Mouse (Mus musculus) hindlimb bud, embryonic 11.5 days (tissue): ENCODE measurements around the gene Pmpca.

ENCODE experiments used
- DNase-seq: peaks from one replicate; pipeline ENCODE4 v3.0.0-alpha.2; 2012; ENCODE audit warnings: low read depth, low spot score; ENCODE audit errors: extremely low spot score

The Pmpca gene

DNA sequence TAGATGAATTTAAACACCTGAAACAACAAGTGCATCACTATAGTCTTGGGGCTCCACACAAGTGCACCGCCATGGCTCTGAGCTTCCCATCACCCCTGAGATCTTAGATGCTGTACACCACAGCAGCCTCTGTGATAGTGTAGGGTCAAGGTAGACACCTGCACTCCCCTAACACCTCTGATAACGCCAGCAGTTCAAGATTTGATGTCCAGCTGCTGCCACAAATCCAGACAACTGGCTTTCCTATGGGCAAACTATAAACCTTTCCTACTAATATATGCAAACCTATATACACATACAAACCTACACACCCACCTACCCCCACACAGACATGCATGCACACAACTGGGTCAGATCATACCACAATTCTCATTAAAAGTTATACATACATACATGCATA is 35.4 kb downstream of the Pmpca start:
- no peak for DNase-seq

DNA sequence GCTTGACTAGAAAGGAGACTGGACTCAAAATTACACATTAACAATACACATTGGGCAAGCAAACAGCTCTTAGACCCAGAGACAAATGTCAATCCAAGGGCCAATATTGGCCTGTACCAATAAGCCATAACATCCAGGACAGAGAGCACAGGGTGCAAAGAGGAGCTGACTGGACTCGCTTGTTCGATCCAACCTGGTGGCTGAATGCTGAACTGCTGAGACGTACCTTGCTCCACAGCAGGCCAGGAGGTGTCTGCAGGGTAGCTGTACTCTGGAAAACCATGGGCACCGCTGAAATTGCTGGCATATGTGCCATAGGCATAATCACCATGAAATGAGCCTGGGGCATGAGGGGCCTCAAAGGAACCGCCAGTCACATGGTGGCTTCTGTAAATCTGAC is 40.7 kb downstream of the Pmpca start:
- DNase-seq = no peak

- no peak for DNase-seq
These were observed 45.8 kb downstream of the Pmpca start for GRCm38 (mm10) chr2:26434791-26435572.

GRCm38 (mm10) chr2:26437221-26437620 is 48.1 kb downstream of the Pmpca start:
- DNase-seq = no peak

DNA sequence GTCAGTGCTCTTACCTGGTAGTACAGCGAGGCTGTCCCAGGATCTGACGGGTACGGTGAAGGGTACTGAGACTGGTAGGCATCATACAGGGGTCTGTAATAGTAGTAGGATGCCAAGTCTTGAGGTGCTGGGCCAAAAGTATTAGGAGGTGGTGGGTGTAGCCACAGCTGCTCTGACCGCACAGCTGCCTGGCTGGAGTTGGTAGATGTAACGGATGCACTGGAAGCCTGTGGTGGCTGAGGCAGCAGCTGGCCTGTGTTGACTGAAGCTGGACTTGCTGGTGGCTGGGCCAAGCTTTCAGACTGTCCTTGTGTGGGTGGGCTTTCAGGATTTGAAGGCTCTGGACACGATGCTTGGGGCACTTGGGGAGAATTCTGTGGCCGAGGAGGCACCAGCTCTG is 49.2 kb downstream of the Pmpca start:
- DNase-seq = no peak

GRCm38 (mm10) chr2:26439671-26440070 is 50.5 kb downstream of the Pmpca start:
- DNase-seq = no peak

GRCm38 (mm10) chr2:26441261-26441660 is 52.1 kb downstream of the Pmpca start:
- no peak for DNase-seq

GRCm38 (mm10) chr2:26441688-26442087 is 52.5 kb downstream of the Pmpca start:
- DNase-seq = no peak

DNA sequence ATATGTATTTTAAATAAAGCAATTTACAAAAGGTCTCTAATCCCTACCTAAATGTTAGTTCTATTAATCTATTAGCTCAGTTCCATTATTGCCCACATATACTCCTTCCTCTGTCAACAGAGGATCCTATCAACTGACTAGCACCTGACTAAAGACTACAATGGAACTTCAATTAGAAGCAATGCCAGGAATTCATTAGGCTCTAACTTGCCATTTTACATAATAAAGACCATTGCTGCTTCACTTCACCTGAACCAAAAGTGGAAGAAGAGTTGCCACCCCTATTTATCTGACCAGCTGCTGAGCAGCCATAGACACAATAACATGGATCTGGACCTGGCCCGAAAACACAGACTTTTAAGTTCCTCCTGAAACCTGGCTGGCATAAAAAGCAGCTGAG is 53.7 kb downstream of the Pmpca start:
- DNase-seq = no peak

DNA sequence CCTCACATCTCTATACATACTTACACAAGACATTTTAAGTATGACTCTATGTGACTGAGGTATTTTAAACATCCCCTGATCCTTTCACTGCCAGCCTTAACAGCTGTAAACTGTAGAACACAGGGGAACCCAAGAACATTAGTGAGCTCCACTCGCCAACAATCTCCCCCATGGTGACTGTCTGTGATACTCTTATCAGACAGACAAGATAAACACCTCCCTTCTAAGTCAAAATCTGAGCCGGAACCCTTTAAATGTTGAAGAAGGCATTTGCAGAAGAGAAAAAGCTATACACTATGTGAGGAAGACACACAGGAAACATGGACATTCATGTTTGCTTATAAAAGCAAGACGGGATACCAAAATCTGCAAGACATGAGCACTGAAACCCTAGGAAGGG is 54.7 kb downstream of the Pmpca start:
- no peak for DNase-seq

- DNase-seq = no peak
These were observed 55.2 kb downstream of the Pmpca start for GRCm38 (mm10) chr2:26444368-26444767.

DNA sequence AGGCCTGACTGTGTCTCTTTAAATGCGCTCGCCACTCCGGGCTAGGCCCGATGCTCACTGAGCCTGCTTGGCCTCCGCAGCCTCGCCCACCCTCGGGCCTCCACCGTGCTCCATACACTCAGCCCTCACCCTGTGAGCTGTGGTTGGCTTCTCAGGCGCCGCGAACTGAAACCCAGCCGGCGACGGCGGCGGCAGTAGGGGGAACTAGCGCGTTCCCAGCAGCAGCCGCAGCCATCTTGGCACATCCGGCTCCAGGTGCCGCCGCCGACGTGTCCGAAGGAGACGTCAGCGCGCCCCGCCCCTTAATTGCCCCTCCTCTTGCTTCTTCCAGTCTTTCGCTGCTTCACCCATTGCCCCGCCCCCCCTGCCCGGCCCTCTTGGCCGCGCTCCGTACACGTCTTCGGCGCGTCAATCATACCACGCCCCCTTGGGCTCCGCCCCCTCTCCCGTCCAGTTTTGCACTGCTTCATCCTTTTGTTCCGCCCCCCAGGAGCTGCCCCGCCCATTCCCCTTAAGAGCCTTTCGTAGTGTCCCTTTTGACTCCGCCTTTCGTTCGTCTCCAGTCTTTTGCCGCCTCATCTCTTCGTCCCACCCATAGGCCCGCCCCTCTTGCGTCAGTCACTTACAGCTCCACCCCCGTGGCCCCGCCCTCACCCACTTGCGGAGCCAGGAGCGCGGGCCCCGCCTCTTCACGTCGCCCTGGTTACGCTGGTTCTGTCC is 56.0 kb downstream of the Pmpca start, which contains the start of gene Sec16a:
Gene Sec16a (minus strand): TSS at position 271 of the 720 bp plus-strand sequence.
- DNase-seq = peak; percentile 98

DNA sequence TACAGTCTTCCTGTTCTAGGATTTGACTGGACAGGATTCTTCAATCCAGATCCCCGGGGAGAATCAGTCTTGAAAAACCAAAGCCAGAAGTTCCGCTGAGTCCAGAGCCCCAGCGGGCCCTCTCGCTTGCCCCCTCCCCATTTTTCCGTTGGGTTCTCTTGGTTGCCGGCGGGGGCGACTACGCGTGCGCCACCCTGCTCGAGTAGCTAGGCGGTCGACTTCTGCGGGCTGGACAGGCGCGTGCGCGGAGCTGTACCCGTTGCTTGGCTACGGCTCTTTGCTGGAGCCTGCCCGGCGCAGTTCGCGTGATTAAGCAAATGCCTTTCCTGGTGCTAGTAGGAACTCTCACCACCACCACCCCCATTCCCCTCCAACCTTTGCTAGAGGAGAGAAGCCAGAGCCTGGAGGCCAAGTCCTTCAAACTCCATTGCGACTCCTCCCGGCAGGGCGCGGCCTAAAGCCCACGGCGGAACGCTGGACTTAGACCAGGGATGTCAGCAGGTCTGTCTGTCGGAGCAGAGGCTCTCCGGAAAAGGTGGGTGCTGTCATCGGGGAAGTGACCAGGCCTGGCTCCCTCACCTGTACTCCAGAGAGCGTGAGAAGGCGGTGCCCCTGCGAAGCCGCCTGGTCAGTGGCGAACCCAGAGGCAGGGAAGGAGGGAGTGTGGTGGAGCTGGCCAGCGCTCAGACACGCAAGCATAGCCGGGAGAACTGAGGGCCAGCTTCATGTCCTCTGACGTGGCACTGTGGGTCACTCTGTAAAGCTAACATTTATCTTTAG is 56.7 kb downstream of the Pmpca start:
- no peak for DNase-seq

GRCm38 (mm10) chr2:26446671-26447070 is 57.5 kb downstream of the Pmpca start:
- DNase-seq = no peak
